ENCODE assay signal across 9 mouse cellular contexts in the genomic region with DNA sequence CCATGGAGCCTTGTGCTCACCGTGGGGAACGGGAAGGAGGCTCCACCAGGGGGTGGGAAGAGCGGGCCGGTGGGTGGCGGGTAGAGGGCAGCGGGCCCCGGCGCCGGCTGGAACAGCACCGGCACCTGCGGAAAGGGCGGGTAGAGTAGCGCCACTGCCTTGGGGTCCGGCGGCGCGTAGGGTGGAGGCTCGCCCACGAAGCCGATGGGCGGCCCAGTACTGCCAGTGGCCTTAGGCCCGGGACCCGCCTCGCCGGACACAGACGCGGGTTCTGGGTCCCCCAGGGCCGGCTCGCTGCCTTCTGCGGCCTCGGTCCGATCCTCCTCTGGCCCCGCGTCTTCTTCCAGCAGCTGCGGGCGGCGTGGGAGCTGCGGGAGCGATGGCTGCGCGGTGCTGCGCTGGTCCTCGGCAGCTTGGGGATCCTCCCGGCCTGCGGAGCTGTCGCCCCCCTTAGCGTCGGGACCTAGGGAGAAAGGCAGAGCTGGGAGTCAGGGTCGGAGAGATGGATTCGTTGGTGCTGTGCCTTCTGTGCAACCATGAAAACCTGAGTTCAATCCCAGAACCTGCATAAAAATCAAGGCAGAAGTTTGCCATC. TPM values are rescaled to one million over a fixed set of nuclear protein-coding genes. Genes with fewer than 3 reads are reported as not detected.
DNase-seq lines count a peak whose midpoint lies in the region; ATAC-seq and TF ChIP-seq lines count a peak whose summit lies in the region.
"Had no signal": no experiment of that assay in that cellular context is flagged by ENCODE, and none has a peak within 500 bp of the region (broad histone marks: within the 10 kb centered on the region; RNA-seq: fewer than 3 reads in every experiment).

No protein-coding gene starts in this region.

- no peaks in the 10 kb centered on the region for H3K9me3 ChIP-seq in limb, embryonic 14.5 days (ENCODE audit: control insufficient read depth, low read length)

- no peak for DNase-seq in gastrocnemius, adult 2 months
- DNase-seq in gastrocnemius, postnatal 36 days = no peak
- peak; percentile 37 for DNase-seq in right cerebral cortex, postnatal 4 days
- no peak for DNase-seq in right cerebral cortex, postnatal 10 days (ENCODE audit: low spot score in 2 of 2)
- no peak for DNase-seq in limb, embryonic 14.5 days (ENCODE audit: low spot score)
- DNase-seq in thymus, postnatal 36 days = no peak
- no peak for DNase-seq in adrenal gland, postnatal 25 days

- H3K4me2 ChIP-seq in limb, embryonic 14.5 days (replicated peaks; ENCODE audit: low read depth, low read length, severe bottlenecking) = peak overlapping the region; percentile 47

- no peaks in the 10 kb centered on the region for H3K36me3 ChIP-seq in limb, embryonic 14.5 days (ENCODE audit: control insufficient read depth, insufficient read depth, low read length)

- H3K4me1 ChIP-seq in limb, embryonic 14.5 days (ENCODE audit: control insufficient read depth, insufficient read depth, low read length) = no peaks in the 10 kb centered on the region

- H3K4me3 ChIP-seq in gastrocnemius, adult 2 months = peak overlapping the region; percentile 55
- peak overlapping the region; percentile 32 for H3K4me3 ChIP-seq in limb, embryonic 14.5 days (replicated peaks; ENCODE audit: low read length)

- H3K27me3 ChIP-seq in limb, embryonic 14.5 days (ENCODE audit: control insufficient read depth, insufficient read depth, low read length) = peaks cover 59% of the 10 kb centered on the region

- H3K9ac ChIP-seq in limb, embryonic 14.5 days (ENCODE audit: low read depth, low read length, severe bottlenecking) = peak overlapping the region; percentile 52; the same call in 1 of the 2 replicates

- no peak for TF ChIP-seq POLR2A in limb, embryonic 14.5 days (IDR thresholded peaks at IDR 0.05; ENCODE audit: borderline replicate concordance, extremely low read depth, insufficient read depth, insufficient read length)

- intact Hi-C loops in gastrocnemius, adult 2 months (cut with DNase I) = no loop called here
- intact Hi-C loops in gastrocnemius, postnatal 36 days (cut with DNase I) = no loop called here

- ATAC-seq in limb, embryonic 14.5 days (ENCODE audit: low FRiP score, low read depth) = no peak
- ATAC-seq in megakaryocyte-erythroid progenitor cell, adult 5-6 weeks (replicated peaks; ENCODE audit: low FRiP score, low TSS enrichment, poor library complexity, severe bottlenecking) = no peak

- no peak overlapping the region for H3K27ac ChIP-seq in gastrocnemius, adult 2 months
- no peak overlapping the region for H3K27ac ChIP-seq in limb, embryonic 14.5 days (replicated peaks; ENCODE audit: low read depth, low read length)
- H3K27ac ChIP-seq: macrophage had no signal

- WGBS in limb, embryonic 14.5 days = 4% methylated on average over 36 of the region's 50 CpGs

- TF ChIP-seq CTCF in gastrocnemius, adult 2 months (IDR thresholded peaks at IDR 0.05) = no peak

RNA-seq across cellular contexts. Expression of a gene that starts 4.2 kb away (rescaled TPM):
- not detected for total RNA-seq in gastrocnemius, adult 2 months (2021)
- not detected for total RNA-seq in gastrocnemius, postnatal 36 days (2021)
- 0.05 and 0.08 TPM in 2 replicates for polyA plus RNA-seq in limb, embryonic 14.5 days (2012; rRNA removed)
- polyA plus RNA-seq in limb, embryonic 14.5 days (2014; fragmentation: Nextera tagmentation; extraction: Ambion mirVana) = 0.17 TPM in 1 of 2 replicates, not detected in the other
- total RNA-seq in megakaryocyte-erythroid progenitor cell, adult 5-6 weeks (2014; fragmentation: Nextera tagmentation) = not detected in 2 replicates
- total RNA-seq in megakaryocyte-erythroid progenitor cell, adult 5-6 weeks (2017) = not detected in 2 replicates
- total RNA-seq in adrenal gland, postnatal 25 days (2021) = not detected in 2 replicates
- polyA plus RNA-seq: macrophage had no signal

RNA-seq across cellular contexts. Expression of a gene that starts 11.8 kb away (rescaled TPM):
- not detected for total RNA-seq in gastrocnemius, adult 2 months (2021)
- total RNA-seq in gastrocnemius, postnatal 36 days (2021) = not detected
- polyA plus RNA-seq in limb, embryonic 14.5 days (2012; rRNA removed) = not detected in 2 replicates
- polyA plus RNA-seq in limb, embryonic 14.5 days (2014; fragmentation: Nextera tagmentation; extraction: Ambion mirVana) = 0.98 TPM in 1 of 2 replicates, not detected in the other
- 3.6 TPM in 1 of 2 replicates, not detected in the other for total RNA-seq in megakaryocyte-erythroid progenitor cell, adult 5-6 weeks (2014; fragmentation: Nextera tagmentation)
- not detected in 2 replicates for total RNA-seq in megakaryocyte-erythroid progenitor cell, adult 5-6 weeks (2017)
- not detected in 2 replicates for total RNA-seq in adrenal gland, postnatal 25 days (2021)
- polyA plus RNA-seq: macrophage had no signal

RNA-seq across cellular contexts. Expression of a gene that starts 40.0 kb away (rescaled TPM):
- 1 to 10 TPM; 7.9 to 9.7 TPM for total RNA-seq in gastrocnemius, adult 2 months (2021)
- total RNA-seq in gastrocnemius, postnatal 36 days (2021) = 10 to 100 TPM in 1 of 2 experiments, 1 to 10 TPM in 1; 8.1 to 11.2 TPM
- polyA plus RNA-seq in limb, embryonic 14.5 days (2012; rRNA removed) = 27.2 and 31.6 TPM in 2 replicates
- 29.4 and 34.1 TPM in 2 replicates for polyA plus RNA-seq in limb, embryonic 14.5 days (2014; fragmentation: Nextera tagmentation; extraction: Ambion mirVana)
- total RNA-seq in megakaryocyte-erythroid progenitor cell, adult 5-6 weeks (2014; fragmentation: Nextera tagmentation) = 13.6 and 20.9 TPM in 2 replicates
- total RNA-seq in megakaryocyte-erythroid progenitor cell, adult 5-6 weeks (2017) = 4.2 and 7.2 TPM in 2 replicates
- 19.7 and 23.0 TPM in 2 replicates for total RNA-seq in adrenal gland, postnatal 25 days (2021)

RNA-seq across cellular contexts. Expression of a gene that starts 41.0 kb away (rescaled TPM):
- total RNA-seq in gastrocnemius, adult 2 months (2021) = 10 to 100 TPM; 28.2 to 29.1 TPM
- 10 to 100 TPM; 21.7 to 24.6 TPM for total RNA-seq in gastrocnemius, postnatal 36 days (2021)
- polyA plus RNA-seq in limb, embryonic 14.5 days (2012; rRNA removed) = 45.8 and 49.2 TPM in 2 replicates
- 24.2 and 29.5 TPM in 2 replicates for polyA plus RNA-seq in limb, embryonic 14.5 days (2014; fragmentation: Nextera tagmentation; extraction: Ambion mirVana)
- total RNA-seq in megakaryocyte-erythroid progenitor cell, adult 5-6 weeks (2014; fragmentation: Nextera tagmentation) = 36.2 and 44.9 TPM in 2 replicates
- total RNA-seq in megakaryocyte-erythroid progenitor cell, adult 5-6 weeks (2017) = 28.5 and 65.2 TPM in 2 replicates
- 29.8 and 42.5 TPM in 2 replicates for total RNA-seq in adrenal gland, postnatal 25 days (2021)

RNA-seq across cellular contexts. Expression of a gene that starts 55.1 kb away (rescaled TPM):
- 1 to 10 TPM; 6.5 to 9.4 TPM for total RNA-seq in gastrocnemius, adult 2 months (2021)
- total RNA-seq in gastrocnemius, postnatal 36 days (2021) = 1 to 10 TPM; 7.1 to 7.5 TPM
- polyA plus RNA-seq in limb, embryonic 14.5 days (2012; rRNA removed) = 24.0 and 29.7 TPM in 2 replicates
- 17.1 and 17.7 TPM in 2 replicates for polyA plus RNA-seq in limb, embryonic 14.5 days (2014; fragmentation: Nextera tagmentation; extraction: Ambion mirVana)
- total RNA-seq in megakaryocyte-erythroid progenitor cell, adult 5-6 weeks (2014; fragmentation: Nextera tagmentation) = 3.6 and 5.5 TPM in 2 replicates
- total RNA-seq in megakaryocyte-erythroid progenitor cell, adult 5-6 weeks (2017) = 2.1 and 3.3 TPM in 2 replicates
- 40.9 and 42.2 TPM in 2 replicates for total RNA-seq in adrenal gland, postnatal 25 days (2021)
